Mouse (Mus musculus) brain, embryonic 14.5 days (tissue): ENCODE measurements around the gene Abca12.

Experiments
- CTCF ChIP-seq: fragments of 200-500 bp; IDR thresholded peaks from 2 replicates; pipeline ENCODE4 v1.5.1; 2012; ENCODE audit warnings: inconsistent platforms, mild to moderate bottlenecking, moderate library complexity, borderline replicate concordance; ENCODE audit not compliant: insufficient read depth, insufficient read length; ENCODE audit errors: extremely low read depth
- POLR2A ChIP-seq: fragments of 200-500 bp; IDR thresholded peaks from 2 replicates; pipeline ENCODE4 v1.6.1; 2012; ENCODE audit warnings: mild to moderate bottlenecking, inconsistent platforms, borderline replicate concordance; ENCODE audit not compliant: poor library complexity, insufficient read depth, insufficient read length, severe bottlenecking; ENCODE audit errors: extremely low read depth

- TF ChIP-seq CTCF (no peak), POLR2A (no peak)
Observed at GRCm38 (mm10) chr1:71421741-71422333, 7.1 kb upstream of the Abca12 start.
